In genomic region chr4:106002516-106002915, GRCm38 (mm10) we compare ENCODE assay signal across 16 mouse cellular contexts.
"Had no signal": no experiment of that assay in that cellular context is flagged by ENCODE, and none has a peak within 500 bp of the region (broad histone marks: within the 10 kb centered on the region; RNA-seq: fewer than 3 reads in every experiment).

No protein-coding gene starts in this region.

- ATAC-seq: liver, embryonic 12.5 days; liver, postnatal 0 days; lung, postnatal 0 days; midbrain, embryonic 13.5 days; midbrain, embryonic 15.5 days; midbrain, embryonic 16.5 days had no signal

- DNase-seq: left cerebral cortex, postnatal 4 days; liver, embryonic 13.5 days; liver, postnatal 0 days; lung, adult 18-20 months; lung, adult 2 months; lung, embryonic 14.5 days; lung, postnatal 10 days; lung, postnatal 14 days; lung, postnatal 36 days; lung, postnatal 4 days; midbrain, embryonic 14.5 days had no signal
